Comparison of ENCODE assay signal across 9 mouse cellular contexts in the genomic region with DNA sequence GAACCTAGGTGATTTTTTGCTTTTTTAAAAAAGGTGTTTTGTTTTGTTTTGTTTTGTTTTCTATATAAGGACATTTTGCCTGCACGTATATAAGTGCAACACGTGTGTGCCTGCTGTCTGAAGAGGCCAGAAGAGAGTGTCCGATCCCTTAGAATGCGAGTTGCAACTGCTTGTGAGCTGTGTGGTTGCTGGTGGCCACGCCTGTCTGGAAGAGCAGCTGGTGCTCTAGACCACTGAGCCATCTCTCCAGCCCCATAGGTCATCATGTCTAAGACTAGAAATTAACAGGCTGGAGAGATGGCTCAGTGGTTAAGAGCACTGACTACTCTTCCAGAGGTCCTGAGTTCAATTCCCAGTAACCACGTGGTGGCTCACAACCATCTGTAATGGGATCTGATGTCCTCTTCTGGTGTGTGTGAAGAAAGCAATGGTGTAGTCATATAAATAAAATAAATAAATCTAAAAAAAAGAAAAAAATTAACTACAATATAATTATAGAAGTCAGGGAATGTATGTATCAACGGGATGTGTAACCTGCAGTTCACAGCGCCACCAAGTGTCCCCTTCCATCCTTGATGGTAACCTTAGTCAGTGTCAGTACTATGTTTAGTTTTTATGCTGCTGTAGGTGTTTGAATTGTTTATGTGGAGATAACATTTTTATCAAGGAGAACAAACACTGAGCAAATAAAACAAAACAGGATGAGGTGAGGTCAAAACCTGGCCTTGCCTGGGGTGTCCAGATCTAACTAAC. TPM values are rescaled to one million over a fixed set of nuclear protein-coding genes. Genes with fewer than 3 reads are reported as not detected.
DNase-seq lines count a peak whose midpoint lies in the region; ATAC-seq lines count a peak whose summit lies in the region.
"Had no signal": no experiment of that assay in that cellular context is flagged by ENCODE, and none has a peak within 500 bp of the region (broad histone marks: within the 10 kb centered on the region; RNA-seq: fewer than 3 reads in every experiment).

No protein-coding gene starts in this region.

- H3K36me3 ChIP-seq in forebrain, embryonic 15.5 days, result no peaks in the 10 kb centered on the region
- H3K36me3 ChIP-seq in forebrain, embryonic 13.5 days (ENCODE audit: poor library complexity, severe bottlenecking), result no peaks in the 10 kb centered on the region
- H3K36me3 ChIP-seq: liver, embryonic 15.5 days had no signal

- H3K27me3 ChIP-seq in forebrain, embryonic 15.5 days, result no peaks in the 10 kb centered on the region
- H3K27me3 ChIP-seq in forebrain, embryonic 13.5 days, result no peaks in the 10 kb centered on the region
- H3K27me3 ChIP-seq: liver, embryonic 15.5 days had no signal

- H3K4me3 ChIP-seq in forebrain, embryonic 15.5 days, result no peak overlapping the region
- H3K4me3 ChIP-seq in forebrain, embryonic 13.5 days, result no peak overlapping the region
- H3K4me3 ChIP-seq: liver, embryonic 15.5 days had no signal

- ATAC-seq in forebrain, embryonic 15.5 days (replicated peaks), result no peak
- ATAC-seq in forebrain, embryonic 13.5 days, result no peak

- H3K9ac ChIP-seq in forebrain, embryonic 15.5 days (replicated peaks), result no peak overlapping the region
- no peak overlapping the region for H3K9ac ChIP-seq in forebrain, embryonic 13.5 days
- H3K9ac ChIP-seq: liver, embryonic 15.5 days had no signal

- peak; percentile 33 for DNase-seq in kidney, postnatal 10 days
- no peak for DNase-seq in kidney, adult 18-20 months
- peak; percentile 27 for DNase-seq in right cerebral cortex, postnatal 14 days
- no peak for DNase-seq in right cerebral cortex, postnatal 10 days (ENCODE audit: low spot score in 2 of 2)
- DNase-seq in adrenal gland, postnatal 25 days, result no peak
- no peak for DNase-seq in heart, adult 9 months (ENCODE audit: low spot score in 2 of 2)

- no peak overlapping the region for H3K4me2 ChIP-seq in forebrain, embryonic 15.5 days (replicated peaks)
- H3K4me2 ChIP-seq in forebrain, embryonic 13.5 days, result no peak overlapping the region
- H3K4me2 ChIP-seq: liver, embryonic 15.5 days had no signal

- no peaks in the 10 kb centered on the region for H3K9me3 ChIP-seq in forebrain, embryonic 15.5 days
- no peaks in the 10 kb centered on the region for H3K9me3 ChIP-seq in forebrain, embryonic 13.5 days (replicated peaks)
- H3K9me3 ChIP-seq: liver, embryonic 15.5 days had no signal

- peaks cover 9% of the 10 kb centered on the region; the same call in 1 of the 2 replicates for H3K4me1 ChIP-seq in forebrain, embryonic 15.5 days
- H3K4me1 ChIP-seq in forebrain, embryonic 13.5 days, result no peaks in the 10 kb centered on the region; the same call in 1 of the 2 replicates
- H3K4me1 ChIP-seq: liver, embryonic 15.5 days had no signal

- 78% methylated on average over 8 of the region's 8 CpGs for WGBS in forebrain, embryonic 15.5 days
- 77% methylated on average over 8 of the region's 8 CpGs for WGBS in forebrain, embryonic 13.5 days

- peak overlapping the region; percentile 63 for H3K27ac ChIP-seq in forebrain, embryonic 15.5 days (replicated peaks)
- H3K27ac ChIP-seq in forebrain, embryonic 13.5 days, result no peak overlapping the region
- H3K27ac ChIP-seq: liver, embryonic 15.5 days had no signal

RNA-seq across cellular contexts. Expression of a gene that starts 40.1 kb away (rescaled TPM):
- 93.0 and 99.8 TPM in 2 replicates for polyA plus RNA-seq in forebrain, embryonic 15.5 days (2015; fragmentation: Nextera tagmentation; extraction: Ambion mirVana)
- polyA plus RNA-seq in forebrain, embryonic 13.5 days (2015; fragmentation: Nextera tagmentation; extraction: Ambion mirVana), result 72.2 and 85.3 TPM in 2 replicates
- 102 and 123 TPM in 2 replicates for total RNA-seq in adrenal gland, postnatal 25 days (2021)

RNA-seq across cellular contexts. Expression of a gene that starts 40.5 kb away (rescaled TPM):
- polyA plus RNA-seq in forebrain, embryonic 15.5 days (2015; fragmentation: Nextera tagmentation; extraction: Ambion mirVana), result 6.6 and 6.8 TPM in 2 replicates
- 5.4 and 5.7 TPM in 2 replicates for polyA plus RNA-seq in forebrain, embryonic 13.5 days (2015; fragmentation: Nextera tagmentation; extraction: Ambion mirVana)
- total RNA-seq in adrenal gland, postnatal 25 days (2021), result 2.5 and 3.6 TPM in 2 replicates

Comparison
In these comparisons a context has a peak if more than half of its experiments do, and no peak if none do; other contexts are left out.
1. DNase-seq: peak in kidney, postnatal 10 days (single experiment) and right cerebral cortex, postnatal 14 days (single experiment); none in kidney, adult 18-20 months (single experiment), right cerebral cortex, postnatal 10 days (0 of 2), adrenal gland, postnatal 25 days (single experiment) and heart, adult 9 months (0 of 2).